Mouse (Mus musculus) cortical plate, adult 2 months (tissue): ENCODE data around the gene Wdr90.

Experiments used
- CTCF ChIP-seq: fragments of 200-500 bp; IDR thresholded peaks from 2 replicates; pipeline ENCODE4 v1.5.1; 2011; ENCODE audit warnings: mild to moderate bottlenecking, control low read depth, low read length; ENCODE audit not compliant: insufficient read depth; ENCODE audit errors: extremely low read depth
- POLR2A ChIP-seq: fragments of 200-500 bp; IDR thresholded peaks from 2 replicates; pipeline ENCODE4 v1.6.1; 2011; ENCODE audit warnings: mild to moderate bottlenecking, low read length, control low read depth; ENCODE audit not compliant: insufficient read depth; ENCODE audit errors: extremely low read depth

GRCm38 (mm10) chr17:25841117-25841880 is 20.0 kb downstream of the Wdr90 start, which contains the start of gene Gm20683:
- TF ChIP-seq CTCF (no peak), POLR2A (no peak)
